ENCODE assay signal across 8 mouse cellular contexts in genomic region chr12:71051079-71051478, GRCm38 (mm10). TPM values are rescaled to one million over a fixed set of nuclear protein-coding genes. Genes with fewer than 3 reads are reported as not detected.
DNase-seq lines count a peak whose midpoint lies in the region; ATAC-seq lines count a peak whose summit lies in the region.

No protein-coding gene starts in this region.

- ATAC-seq in liver, embryonic 12.5 days = no peak
- no peak for ATAC-seq in neural tube, embryonic 15.5 days (ENCODE audit: low FRiP score)

- DNase-seq in adrenal gland, postnatal 14 days = peak; percentile 60
- DNase-seq in adrenal gland, adult 18-20 months (ENCODE audit: low spot score in 2 of 2) = no peak
- peak; percentile 30 for DNase-seq in liver
- DNase-seq in cerebellum, adult 8-10 months = peak; percentile 30
- DNase-seq in induced T-regulatory cell, adult 2 months (ENCODE audit: low read depth) = peak; percentile 80
- DNase-seq in urinary bladder, postnatal 10 days (ENCODE audit: low spot score) = no peak

- no peak overlapping the region for H3K4me3 ChIP-seq in liver, embryonic 12.5 days
- no peak overlapping the region for H3K4me3 ChIP-seq in neural tube, embryonic 15.5 days (replicated peaks)

- H3K9ac ChIP-seq in liver, embryonic 12.5 days = no peak overlapping the region
- H3K9ac ChIP-seq in neural tube, embryonic 15.5 days (replicated peaks) = no peak overlapping the region

- H3K9me3 ChIP-seq in liver, embryonic 12.5 days (replicated peaks) = no peaks in the 10 kb centered on the region
- H3K9me3 ChIP-seq in neural tube, embryonic 15.5 days (replicated peaks) = no peaks in the 10 kb centered on the region

- peaks cover 11% of the 10 kb centered on the region for H3K4me1 ChIP-seq in liver, embryonic 12.5 days
- H3K4me1 ChIP-seq in neural tube, embryonic 15.5 days = peaks cover 35% of the 10 kb centered on the region

- peaks cover 24% of the 10 kb centered on the region for H3K36me3 ChIP-seq in liver, embryonic 12.5 days
- peaks cover 8% of the 10 kb centered on the region; the same call in 1 of the 2 replicates for H3K36me3 ChIP-seq in neural tube, embryonic 15.5 days

- H3K27me3 ChIP-seq in liver, embryonic 12.5 days (replicated peaks) = no peaks in the 10 kb centered on the region
- H3K27me3 ChIP-seq in neural tube, embryonic 15.5 days (replicated peaks) = no peaks in the 10 kb centered on the region

- WGBS in liver, embryonic 12.5 days (ENCODE audit: insufficient replicate concordance) = 70% methylated on average over 3 of the region's 3 CpGs
- WGBS in neural tube, embryonic 15.5 days = 77% methylated on average over 3 of the region's 3 CpGs

- H3K27ac ChIP-seq in liver, embryonic 12.5 days = no peak overlapping the region
- H3K27ac ChIP-seq in neural tube, embryonic 15.5 days (replicated peaks) = no peak overlapping the region

- H3K4me2 ChIP-seq in liver, embryonic 12.5 days = no peak overlapping the region
- H3K4me2 ChIP-seq in neural tube, embryonic 15.5 days = peak overlapping the region; percentile 35

RNA-seq across cellular contexts. Expression of gene Arid4a, which starts 35.3 kb away (rescaled TPM):
- 24.8 and 27.5 TPM in 2 replicates for total RNA-seq in adrenal gland, postnatal 14 days (2021)
- total RNA-seq in adrenal gland, adult 18-20 months (2021) = 10 to 100 TPM; 18.6 to 20.3 TPM
- 23.4 and 24.1 TPM in 2 replicates for polyA plus RNA-seq in liver, embryonic 12.5 days (2016; fragmentation: Nextera tagmentation; extraction: Ambion mirVana)
- 43.1 and 43.9 TPM in 2 replicates for polyA plus RNA-seq in neural tube, embryonic 15.5 days (2015; fragmentation: Nextera tagmentation; extraction: Ambion mirVana)

Comparison
In these comparisons a context has a peak if more than half of its experiments do, and no peak if none do; other contexts are left out.
1. DNase-seq: peak in adrenal gland, postnatal 14 days (single experiment), liver (single experiment), cerebellum, adult 8-10 months (single experiment) and induced T-regulatory cell, adult 2 months (single experiment); none in adrenal gland, adult 18-20 months (0 of 2) and urinary bladder, postnatal 10 days (single experiment).